Mouse (Mus musculus) heart, postnatal 0 days (tissue): Measurements from ENCODE around the gene Ccpg1. TPM values are rescaled to one million over a fixed set of nuclear protein-coding genes. Genes with fewer than 3 reads are reported as not detected.

Source experiments
- ATAC-seq: fragments of 200-750 bp; cut with Nextera tagmentation; 2 replicates; pipeline ENCODE4 v1.8.0; 2017; ENCODE audit warnings: low read depth, moderate number of reproducible peaks, moderate library complexity; ENCODE audit not compliant: insufficient read depth
- DNase-seq: peaks from one replicate; pipeline ENCODE4 v3.0.0-alpha.2; 2016; ENCODE audit warnings: low spot score
- H3K27ac ChIP-seq: fragments of 300-500 bp; sonication (generic); 2 replicates; pipeline ENCODE4 v1.5.1; 2014; ENCODE audit warnings: low read depth, mild to moderate bottlenecking
- H3K27me3 ChIP-seq: fragments of 300-500 bp; sonication (generic); 2 replicates; pipeline ENCODE4 v1.6.1; 2014; ENCODE audit warnings: low read length, mixed read lengths; ENCODE audit not compliant: control insufficient read depth, insufficient read depth
- H3K36me3 ChIP-seq: fragments of 300-500 bp; sonication (generic); replicated peaks from 2 replicates; pipeline ENCODE4 v1.6.1; 2014; ENCODE audit warnings: low read length, mixed read lengths; ENCODE audit not compliant: control insufficient read depth, insufficient read depth
- H3K4me1 ChIP-seq: fragments of 300-500 bp; sonication (generic); 2 replicates; pipeline ENCODE4 v1.6.1; 2014; ENCODE audit warnings: antibody characterized with exemption; ENCODE audit not compliant: control insufficient read depth, insufficient read depth
- H3K4me2 ChIP-seq: fragments of 300-500 bp; sonication (generic); 2 replicates; pipeline ENCODE4 v1.6.1; 2014; ENCODE audit warnings: low read depth, mild to moderate bottlenecking, low read length, moderate library complexity
- H3K4me3 ChIP-seq: fragments of 300-500 bp; sonication (generic); 2 replicates; pipeline ENCODE4 v1.5.1; 2014; ENCODE audit warnings: low read depth, low read length
- H3K9ac ChIP-seq: fragments of 300-500 bp; sonication (generic); replicated peaks from 2 replicates; pipeline ENCODE4 v1.6.1; 2014; ENCODE audit warnings: low read depth, low read length, mixed read lengths
- H3K9me3 ChIP-seq: fragments of 300-500 bp; sonication (generic); replicated peaks from 2 replicates; pipeline ENCODE4 v1.6.1; 2016; ENCODE audit warnings: low read length; ENCODE audit not compliant: control insufficient read depth
- CTCF ChIP-seq: IDR thresholded peaks from 2 replicates; pipeline ENCODE4 v1.5.1; 2016; ENCODE audit warnings: antibody characterized with exemption, control low read depth, low read depth
- EP300 ChIP-seq: IDR thresholded peaks from 2 replicates; pipeline ENCODE4 v1.6.1; 2016; ENCODE audit warnings: antibody characterized with exemption, low read depth
- WGBS: fragments of 180-500 bp; shearing (Covaris S2); extraction: QIAGEN DNeasy Blood & Tissue Kit; methylation state at CpG from one replicate; pipeline ENCODE4 v1.1.7; 2014; 5-methylcytosine and 5-hydroxymethylcytosine counted together
- polyA plus RNA-seq: library from polyadenylated mRNA; unstranded; fragments of >200 nt; fragmentation: Nextera tagmentation; extraction: Ambion mirVana; gene quantifications from 2 replicates; pipeline ENCODE4 v1.2.1, GENCODE M21; 2015
- total RNA-seq: library from RNA; depleted of rRNA; stranded (reverse); fragments of >200 nt; gene quantifications from 2 replicates; pipeline ENCODE4 v1.2.3, GENCODE M21; 2014; ENCODE audit warnings: low replicate concordance

Gene Ccpg1
- total and polyA plus RNA-seq, 2 experiments from 2014 or later = 8.3 to 27.2 TPM

DNA sequence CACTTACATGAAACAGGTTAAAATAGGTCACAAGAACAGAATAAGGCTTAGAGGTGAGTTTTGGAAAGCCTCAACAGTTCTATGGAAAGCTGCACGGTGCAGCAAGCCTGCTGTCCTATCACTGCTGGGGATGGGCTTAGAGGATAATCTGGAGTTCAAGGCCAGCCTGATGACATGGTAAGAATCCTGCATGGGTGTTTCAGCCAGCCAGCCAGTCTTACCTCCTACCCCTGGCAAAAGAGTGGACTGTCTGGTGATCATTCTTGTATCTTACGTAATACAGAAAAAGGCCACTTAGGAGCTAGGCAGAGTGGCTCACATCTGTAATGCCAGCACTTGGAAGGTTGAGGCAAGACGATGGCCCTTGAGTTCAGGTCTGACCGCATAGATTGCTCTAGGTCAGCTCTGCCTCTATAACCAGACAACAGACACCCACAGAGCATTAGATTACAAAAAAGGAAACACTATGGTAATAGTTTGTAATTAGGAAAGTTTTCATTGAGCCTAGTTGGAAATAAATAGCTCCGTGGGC lies 35.4 kb downstream of the Ccpg1 start:
- no peaks in the 10 kb centered on the region for H3K4me1 ChIP-seq
- no peak overlapping the region for H3K4me2 ChIP-seq
- peaks cover 51% of the 10 kb centered on the region for H3K36me3 ChIP-seq
- DNase-seq (no peak), ATAC-seq (no peak)
- H3K27me3 ChIP-seq = no peaks in the 10 kb centered on the region
- no peak overlapping the region for H3K4me3 ChIP-seq
- H3K9ac ChIP-seq = no peak overlapping the region
- no peak overlapping the region for H3K27ac ChIP-seq
- 88% methylated on average over 5 of the region's 5 CpGs for WGBS
- H3K9me3 ChIP-seq = no peaks in the 10 kb centered on the region
- no peak for TF ChIP-seq CTCF
- TF ChIP-seq EP300 = no peak

DNA sequence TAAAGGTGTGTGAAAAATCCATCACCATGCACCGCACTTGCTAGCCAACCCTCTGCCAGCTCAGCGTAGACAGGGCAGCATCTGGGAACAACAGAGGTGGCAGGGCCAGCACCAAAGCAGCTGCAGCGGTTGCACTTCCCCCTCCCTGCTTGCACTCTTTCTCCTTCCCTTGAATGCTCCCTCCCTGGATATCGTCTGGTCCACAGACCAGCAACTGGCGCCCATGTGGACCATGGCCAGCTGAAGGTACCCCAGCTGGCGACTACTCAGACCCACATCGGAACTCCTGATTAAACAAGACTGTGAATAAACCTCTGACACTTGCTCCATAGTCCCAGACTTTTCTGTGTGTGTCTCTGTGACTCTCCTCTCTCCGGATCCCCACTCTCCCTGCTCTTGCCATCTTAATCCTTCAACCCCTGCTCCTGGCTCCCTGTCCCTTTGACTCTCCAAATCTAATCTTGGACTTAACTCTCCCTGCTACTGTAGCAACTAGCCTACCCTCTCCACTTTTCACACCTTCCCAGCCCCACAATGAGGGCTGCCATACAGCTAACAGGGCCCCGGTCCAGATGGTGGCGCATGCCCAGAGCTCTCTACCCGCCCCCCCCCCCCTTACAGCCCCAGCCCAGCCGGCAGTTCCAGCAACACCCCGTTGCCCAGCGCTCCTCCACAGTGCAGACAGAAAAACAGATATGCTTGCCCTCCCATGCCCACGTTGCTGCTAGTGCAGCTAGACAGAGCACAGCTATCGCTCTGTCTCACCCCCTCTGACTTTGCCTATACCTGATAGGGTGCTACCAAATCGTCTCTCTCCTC lies 40.8 kb downstream of the Ccpg1 start:
- no peaks in the 10 kb centered on the region for H3K4me1 ChIP-seq
- DNase-seq (peak; percentile 32), ATAC-seq (peak; percentile 77)
- 0 out of 2 replicates have a peak overlapping the region, but pooled peaks have one; percentile 29 for H3K9ac ChIP-seq
- WGBS = 21% methylated on average over 16 of the region's 17 CpGs
- H3K27me3 ChIP-seq = no peaks in the 10 kb centered on the region
- peak overlapping the region; percentile 46 for H3K4me2 ChIP-seq
- H3K9me3 ChIP-seq = no peaks in the 10 kb centered on the region
- H3K36me3 ChIP-seq = peaks cover 28% of the 10 kb centered on the region; the same call in 1 of the 2 replicates
- no peak overlapping the region; the same call in 1 of the 2 replicates for H3K4me3 ChIP-seq
- peak overlapping the region; percentile 9; the same call in 1 of the 2 replicates for H3K27ac ChIP-seq
- TF ChIP-seq EP300 (no peak), CTCF (no peak)

DNA sequence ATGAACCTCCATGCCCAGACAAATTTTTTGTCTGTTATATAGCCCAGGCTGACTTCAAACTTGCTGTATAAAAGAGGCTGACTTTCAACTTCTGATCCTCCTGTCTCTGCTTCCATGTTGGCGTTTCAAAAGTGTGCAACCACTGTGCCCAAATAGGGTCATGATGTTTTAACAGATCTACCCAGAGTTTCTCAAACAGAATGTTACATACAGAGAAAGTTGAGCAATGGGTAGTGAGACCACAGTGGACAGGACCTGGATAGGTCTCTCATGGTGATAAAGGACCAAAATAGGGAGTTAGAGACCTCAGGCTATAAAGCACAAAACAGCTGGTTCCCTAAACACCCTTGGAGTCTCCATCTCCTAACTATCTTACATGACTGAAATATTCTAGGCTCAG lies 45.2 kb downstream of the Ccpg1 start:
- peaks cover 41% of the 10 kb centered on the region for H3K36me3 ChIP-seq
- no peak for ATAC-seq
- no peak overlapping the region for H3K27ac ChIP-seq
- H3K27me3 ChIP-seq = no peaks in the 10 kb centered on the region
- H3K4me3 ChIP-seq = no peak overlapping the region
- 89% methylated on average over 1 of the region's 1 CpGs for WGBS
- no peak overlapping the region for H3K4me2 ChIP-seq
- H3K9ac ChIP-seq = no peak overlapping the region
- no peak for TF ChIP-seq EP300
- no peak for TF ChIP-seq CTCF
- H3K4me1 ChIP-seq = no peaks in the 10 kb centered on the region
- no peak for DNase-seq
- H3K9me3 ChIP-seq = no peaks in the 10 kb centered on the region; the same call in 1 of the 2 replicates

DNA sequence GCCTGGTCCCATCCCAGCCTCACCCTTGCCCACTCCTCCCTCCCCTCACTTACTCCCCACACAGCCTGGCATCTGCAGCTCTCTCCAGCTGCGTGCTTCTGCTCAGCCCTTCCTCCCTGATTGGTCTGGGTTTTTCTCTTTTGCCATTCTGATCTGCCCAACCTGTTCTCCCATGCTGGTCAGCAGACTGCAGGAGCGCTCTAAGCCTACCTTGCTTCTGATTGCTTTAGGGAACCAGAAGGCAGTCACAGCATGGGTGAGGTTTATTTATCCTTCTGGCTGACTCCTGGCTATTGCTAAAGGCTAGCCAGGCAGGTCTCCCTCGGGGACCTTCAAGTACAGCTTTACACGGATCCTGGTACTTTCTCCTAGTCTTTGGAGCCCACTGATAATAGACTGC lies 46.2 kb downstream of the Ccpg1 start:
- no peaks in the 10 kb centered on the region for H3K4me1 ChIP-seq
- TF ChIP-seq CTCF (no peak), EP300 (no peak)
- peaks cover 41% of the 10 kb centered on the region for H3K36me3 ChIP-seq
- H3K4me3 ChIP-seq = no peak overlapping the region
- H3K27me3 ChIP-seq = no peaks in the 10 kb centered on the region
- H3K9me3 ChIP-seq = no peaks in the 10 kb centered on the region; the same call in 1 of the 2 replicates
- no peak overlapping the region for H3K9ac ChIP-seq
- DNase-seq (no peak), ATAC-seq (no peak)
- no peak overlapping the region for H3K4me2 ChIP-seq
- no peak overlapping the region for H3K27ac ChIP-seq
- WGBS = 61% methylated on average over 4 of the region's 4 CpGs

DNA sequence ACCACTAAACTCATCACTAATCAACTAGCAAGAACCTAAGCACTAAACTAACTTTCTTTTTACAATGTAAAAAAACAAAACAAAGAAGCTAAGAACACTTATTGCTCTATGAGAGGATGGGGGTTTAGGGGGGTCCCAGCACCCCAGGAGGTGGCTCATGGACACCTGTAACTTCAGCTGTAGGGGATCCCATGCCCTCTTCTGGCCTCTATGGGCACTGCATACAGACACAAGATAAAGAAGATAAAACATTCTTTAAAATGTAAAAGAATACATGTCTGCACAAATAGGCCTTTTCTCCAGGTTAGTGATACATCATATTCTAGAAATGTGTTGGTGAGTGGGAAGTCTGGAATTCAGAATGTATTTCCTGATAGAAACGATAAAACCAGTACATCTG lies 48.2 kb downstream of the Ccpg1 start:
- Histone ChIP-seq H3K27ac (no peak overlapping the region), H3K9ac (no peak overlapping the region), H3K36me3 (peaks cover 41% of the 10 kb centered on the region), H3K4me2 (no peak overlapping the region), H3K27me3 (no peaks in the 10 kb centered on the region), H3K9me3 (no peaks in the 10 kb centered on the region; the same call in 1 of the 2 replicates), H3K4me3 (no peak overlapping the region), H3K4me1 (no peaks in the 10 kb centered on the region)
- TF ChIP-seq EP300 (no peak), CTCF (no peak)
- ATAC-seq (no peak), DNase-seq (no peak)
- 91% methylated on average over 1 of the region's 1 CpGs for WGBS
